Mouse (Mus musculus) lung, embryonic 15.5 days (tissue): ENCODE results near the gene Atp2a2. TPM values are rescaled to one million over a fixed set of nuclear protein-coding genes. Genes with fewer than 3 reads are reported as not detected.
"Not testable (repeated sequence)": the region's sequence is repeated elsewhere in the genome, so short reads cannot be mapped to it uniquely, and the experiment has no call there.

ENCODE experiments used
- ATAC-seq: fragments of 200-750 bp; cut with Nextera tagmentation; 2 replicates; pipeline ENCODE4 v1.8.0; 2017; ENCODE audit warnings: moderate number of reproducible peaks, borderline replicate concordance; ENCODE audit not compliant: low FRiP score, low TSS enrichment; ENCODE audit errors: extremely low read depth
- H3K27ac ChIP-seq: fragments of 300-500 bp; sonication (generic); 2 replicates; pipeline ENCODE4 v1.5.1; 2015; ENCODE audit warnings: moderate library complexity, mild to moderate bottlenecking, inconsistent platforms
- H3K27me3 ChIP-seq: fragments of 300-500 bp; sonication (generic); 2 replicates; pipeline ENCODE4 v1.6.1; 2015; ENCODE audit warnings: inconsistent platforms
- H3K36me3 ChIP-seq: fragments of 300-500 bp; sonication (generic); 2 replicates; pipeline ENCODE4 v1.6.1; 2015; ENCODE audit warnings: inconsistent platforms
- H3K4me1 ChIP-seq: fragments of 300-500 bp; sonication (generic); 2 replicates; pipeline ENCODE4 v1.6.1; 2015; ENCODE audit warnings: inconsistent platforms
- H3K4me2 ChIP-seq: fragments of 300-500 bp; sonication (generic); 2 replicates; pipeline ENCODE4 v1.6.1; 2015; ENCODE audit warnings: inconsistent platforms, mild to moderate bottlenecking, moderate library complexity
- H3K4me3 ChIP-seq: fragments of 300-500 bp; sonication (generic); 2 replicates; pipeline ENCODE4 v1.5.1; 2015; ENCODE audit warnings: mild to moderate bottlenecking, inconsistent platforms
- H3K9ac ChIP-seq: fragments of 300-500 bp; sonication (generic); 2 replicates; pipeline ENCODE4 v1.6.1; 2015; ENCODE audit warnings: inconsistent platforms
- H3K9me3 ChIP-seq: fragments of 300-500 bp; sonication (generic); 2 replicates; pipeline ENCODE4 v1.6.1; 2016; ENCODE audit warnings: inconsistent platforms
- WGBS: fragments of 180-500 bp; shearing (Covaris S2); methylation state at CpG from one replicate; pipeline ENCODE4 v1.1.7; 2015; 5-methylcytosine and 5-hydroxymethylcytosine counted together
- polyA plus RNA-seq: library from polyadenylated mRNA; unstranded; fragments of >200 nt; fragmentation: Nextera tagmentation; extraction: Ambion mirVana; gene quantifications from 2 replicates; pipeline ENCODE4 v1.2.1, GENCODE M21; 2015

Atp2a2 gene
- polyA plus RNA-seq, 1 experiment from 2014 or later = 37.3 TPM

DNA sequence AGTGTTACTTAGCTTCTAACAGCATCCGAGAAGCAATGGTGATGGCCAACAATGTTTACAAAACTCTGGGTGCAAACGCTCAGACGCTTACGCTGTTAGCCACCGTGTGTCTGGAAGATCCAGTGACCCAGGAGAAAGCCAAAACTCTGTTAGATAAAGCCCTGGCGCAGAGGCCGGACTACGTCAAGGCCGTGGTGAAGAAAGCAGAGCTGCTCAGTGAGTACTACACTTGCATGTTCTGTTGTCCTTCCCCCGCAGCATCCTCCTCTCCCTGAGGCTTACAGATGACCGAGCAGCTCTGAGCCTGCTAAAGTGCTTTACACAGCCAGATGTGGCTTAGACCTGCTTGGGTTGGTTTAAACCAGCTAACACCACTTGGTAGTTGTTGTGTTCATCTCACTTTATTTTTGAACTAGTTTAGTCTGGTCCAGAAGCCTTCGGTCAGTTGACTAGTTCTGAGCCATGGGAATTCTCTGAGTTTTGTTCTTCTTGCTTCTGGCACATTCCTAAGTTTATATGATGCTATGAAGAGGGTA is 61.9 kb downstream of the Atp2a2 start:
- 0 out of 2 replicates have a peak overlapping the region, but pooled peaks have one; percentile 7 for H3K27ac ChIP-seq
- no peak overlapping the region for H3K9ac ChIP-seq

GRCm38 (mm10) chr5:122439400-122440094 is 62.5 kb downstream of the Atp2a2 start:
- 75% methylated on average over 19 of the region's 19 CpGs for WGBS
- no peaks in the 10 kb centered on the region for H3K4me1 ChIP-seq
- H3K4me2 ChIP-seq = no peak overlapping the region
- no peak overlapping the region for H3K9ac ChIP-seq
- ATAC-seq = peak; percentile 57; the same call in 1 of the 2 replicates
- no peak overlapping the region for H3K4me3 ChIP-seq
- peaks cover 97% of the 10 kb centered on the region for H3K36me3 ChIP-seq
- H3K27ac ChIP-seq = 0 out of 2 replicates have a peak overlapping the region, but pooled peaks have one; percentile 7
- H3K27me3 ChIP-seq = no peaks in the 10 kb centered on the region
- H3K9me3 ChIP-seq = no peaks in the 10 kb centered on the region

More for the DNA sequence above, 61.9 kb downstream of the Atp2a2 start:
- H3K4me3 ChIP-seq = no peak overlapping the region
- no peaks in the 10 kb centered on the region for H3K9me3 ChIP-seq
- no peak overlapping the region for H3K4me2 ChIP-seq
- no peaks in the 10 kb centered on the region for H3K4me1 ChIP-seq
- 88% methylated on average over 12 of the region's 12 CpGs for WGBS
- H3K27me3 ChIP-seq = no peaks in the 10 kb centered on the region
- H3K36me3 ChIP-seq = peaks cover 98% of the 10 kb centered on the region
- no peak for ATAC-seq

GRCm38 (mm10) chr5:122434541-122434940 is 67.5 kb downstream of the Atp2a2 start:
- Histone ChIP-seq H3K4me3 (no peak overlapping the region), H3K9ac (no peak overlapping the region), H3K27me3 (no peaks in the 10 kb centered on the region), H3K4me1 (no peaks in the 10 kb centered on the region), H3K4me2 (no peak overlapping the region), H3K9me3 (no peaks in the 10 kb centered on the region), H3K36me3 (peaks cover 95% of the 10 kb centered on the region), H3K27ac (no peak overlapping the region)
- ATAC-seq = no peak
- WGBS = 83% methylated on average over 4 of the region's 4 CpGs

- Histone ChIP-seq H3K4me3 (no peak overlapping the region), H3K9me3 (no peaks in the 10 kb centered on the region), H3K27me3 (no peaks in the 10 kb centered on the region), H3K27ac (no peak overlapping the region), H3K36me3 (peaks cover 82% of the 10 kb centered on the region), H3K4me2 (no peak overlapping the region), H3K9ac (no peak overlapping the region), H3K4me1 (no peaks in the 10 kb centered on the region)
- 88% methylated on average over 8 of the region's 8 CpGs for WGBS
- ATAC-seq = no peak
These were observed 70.8 kb downstream of the Atp2a2 start for GRCm38 (mm10) chr5:122431221-122431620.

DNA sequence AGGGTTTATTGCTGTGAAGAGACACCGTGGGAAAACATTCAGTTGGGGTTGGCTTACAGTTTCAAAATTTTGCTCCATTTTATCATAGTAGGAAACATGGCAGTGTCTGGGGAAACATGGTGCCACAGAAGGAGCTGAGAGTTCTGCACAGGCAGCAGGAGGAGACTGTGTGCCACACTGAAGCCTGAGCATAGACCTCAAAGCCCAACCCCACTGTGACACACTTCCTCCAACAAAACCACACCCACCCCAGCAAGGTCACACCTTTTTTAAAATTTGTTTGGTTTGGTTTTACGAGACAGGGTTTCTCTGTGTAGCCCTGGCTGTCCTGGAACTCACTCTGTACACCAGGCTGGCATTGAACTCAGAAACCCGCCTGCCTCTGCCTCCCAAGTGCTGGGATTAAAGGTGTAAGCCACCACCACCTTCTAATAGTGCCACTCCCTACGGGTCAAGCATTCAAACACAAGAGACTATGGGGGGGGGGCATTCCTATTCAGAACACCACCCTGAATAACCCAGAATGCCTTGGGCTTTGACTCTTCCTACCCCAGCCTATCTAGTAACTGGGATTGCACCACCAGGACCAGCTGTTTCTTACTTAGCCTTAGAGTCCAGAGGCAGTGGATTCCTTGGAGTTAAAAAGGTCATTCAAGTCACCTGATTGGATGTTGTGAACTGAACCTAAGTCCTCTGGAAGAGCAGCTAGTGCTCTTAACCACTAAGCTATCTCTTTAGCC is 71.8 kb downstream of the Atp2a2 start:
- Histone ChIP-seq H3K4me1 (no peaks in the 10 kb centered on the region), H3K27me3 (no peaks in the 10 kb centered on the region), H3K36me3 (peaks cover 72% of the 10 kb centered on the region), H3K4me3 (no peak overlapping the region), H3K9ac (no peak overlapping the region), H3K9me3 (no peaks in the 10 kb centered on the region), H3K4me2 (no peak overlapping the region), H3K27ac (no peak overlapping the region)
- WGBS = 76% methylated on average over 4 of the region's 4 CpGs
- ATAC-seq = no peak

DNA sequence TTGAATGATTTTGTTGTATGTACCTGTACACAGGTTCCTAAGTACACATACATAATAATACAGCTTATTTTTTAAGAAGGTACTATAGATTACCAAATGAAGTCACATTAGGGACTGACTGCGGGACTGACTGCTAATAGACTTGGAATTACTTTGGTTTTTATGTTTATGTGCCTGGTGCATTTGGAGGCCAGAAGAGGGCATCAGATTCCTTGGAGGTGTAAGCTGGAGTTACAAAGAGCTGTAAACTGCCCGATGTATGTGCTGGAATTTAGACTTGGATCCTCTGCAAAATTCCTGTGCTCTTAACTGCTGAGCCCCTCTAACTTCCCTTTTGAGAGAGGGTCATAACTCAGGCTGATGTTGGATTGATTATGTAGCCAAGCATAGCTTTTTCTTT is 76.5 kb downstream of the Atp2a2 start:
- Histone ChIP-seq H3K9ac (no peak overlapping the region), H3K4me1 (peaks cover 23% of the 10 kb centered on the region), H3K27me3 (no peaks in the 10 kb centered on the region), H3K27ac (no peak overlapping the region), H3K36me3 (peaks cover 28% of the 10 kb centered on the region), H3K4me3 (no peak overlapping the region), H3K4me2 (no peak overlapping the region), H3K9me3 (no peaks in the 10 kb centered on the region)
- no peak for ATAC-seq
- WGBS = 83% methylated on average over 2 of the region's 2 CpGs

DNA sequence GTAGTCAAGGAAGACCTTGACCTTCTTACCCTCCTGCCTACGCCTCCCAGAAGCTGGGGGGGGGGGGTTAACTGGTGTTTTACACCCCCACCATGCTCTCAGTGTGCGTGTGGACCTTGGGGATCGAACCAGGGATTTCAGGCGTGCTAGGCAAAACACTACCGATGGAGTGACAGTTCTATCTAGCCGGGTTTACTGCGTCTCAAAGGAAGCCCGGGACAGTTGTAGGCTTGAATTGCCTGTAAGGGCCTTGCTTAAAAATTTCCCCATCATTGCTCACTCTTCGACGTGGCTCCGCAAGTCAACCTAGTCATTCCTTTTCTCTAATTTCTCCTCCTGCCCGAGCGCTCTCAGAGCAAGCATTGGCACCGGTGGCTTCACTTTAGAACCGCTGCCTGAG is 78.9 kb downstream of the Atp2a2 start:
- H3K27ac ChIP-seq = no peak overlapping the region
- peak; percentile 33; the same call in 1 of the 2 replicates for ATAC-seq
- peak overlapping the region; percentile 95 for H3K9ac ChIP-seq
- peaks cover 3% of the 10 kb centered on the region; the same call in 1 of the 2 replicates for H3K36me3 ChIP-seq
- H3K4me1 ChIP-seq = peaks cover 23% of the 10 kb centered on the region
- 26% methylated on average over 15 of the region's 15 CpGs for WGBS
- H3K4me2 ChIP-seq = peak overlapping the region; percentile 85
- peak overlapping the region; percentile 95 for H3K4me3 ChIP-seq
- H3K27me3 ChIP-seq = no peaks in the 10 kb centered on the region
- no peaks in the 10 kb centered on the region for H3K9me3 ChIP-seq

GRCm38 (mm10) chr5:122422071-122422964 is 79.7 kb downstream of the Atp2a2 start:
- peak overlapping the region; percentile 95 for H3K9ac ChIP-seq

DNA sequence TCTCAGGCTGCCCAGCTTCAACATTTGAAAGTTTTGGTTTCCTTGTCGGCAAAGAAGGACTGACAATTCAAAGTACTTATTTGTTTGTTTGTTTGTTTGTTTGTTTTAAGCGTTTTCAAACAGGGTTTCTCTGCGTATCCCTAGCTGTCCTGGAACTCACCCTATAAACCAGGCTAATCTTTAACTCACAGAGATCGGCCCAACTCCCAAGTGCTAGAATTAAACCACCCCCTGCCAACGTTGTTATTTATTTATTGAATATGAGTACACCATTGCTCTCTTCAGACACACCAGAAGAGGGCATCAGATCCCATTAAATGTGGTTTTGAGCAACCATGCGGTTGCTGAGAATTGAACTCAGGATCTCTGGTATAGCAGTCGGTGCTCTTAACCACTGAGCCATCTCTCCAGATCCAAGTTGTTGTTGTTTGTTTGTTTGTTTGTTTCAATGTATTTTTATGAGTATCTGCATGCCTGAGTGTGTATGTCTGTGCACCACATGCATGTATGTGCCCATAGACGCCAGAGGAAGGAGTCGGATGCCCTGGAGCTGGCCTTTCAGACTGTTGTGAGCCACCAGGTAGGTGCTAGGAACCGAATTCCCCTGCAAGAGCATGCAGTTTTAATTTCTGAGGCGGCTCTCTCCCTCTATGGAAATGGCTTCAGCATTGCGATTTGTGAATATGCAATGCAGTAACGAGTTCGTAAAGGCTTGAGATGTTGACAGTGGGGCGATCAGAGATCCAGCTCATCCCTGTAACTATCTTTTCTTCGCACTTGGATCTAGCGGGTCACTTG is 80.6 kb downstream of the Atp2a2 start, which contains the start of gene Anapc7:
Gene Anapc7, plus strand, starts transcription at position 423 of the 798 bp plus-strand sequence.
- Histone ChIP-seq H3K9ac (peak within 1 kb of the TSS; percentile 95), H3K27ac (peak within 1 kb of the TSS; percentile 90), H3K9me3 (no peaks in the 10 kb centered on the region), H3K4me3 (peak within 1 kb of the TSS; percentile 95), H3K36me3 (no peaks in the 10 kb centered on the region), H3K4me2 (peak within 1 kb of the TSS; percentile 85), H3K4me1 (peaks cover 23% of the 10 kb centered on the region), H3K27me3 (no peaks in the 10 kb centered on the region)
- 21% methylated on average over 17 of the region's 17 CpGs for WGBS
- no peak for ATAC-seq

More at GRCm38 (mm10) chr5:122422071-122422964, 79.7 kb downstream of the Atp2a2 start:
- peak overlapping the region; percentile 95 for H3K4me3 ChIP-seq
- no peaks in the 10 kb centered on the region for H3K27me3 ChIP-seq
- under 1% methylated on average over 73 of the region's 73 CpGs for WGBS
- peak overlapping the region; percentile 85 for H3K4me2 ChIP-seq
- H3K9me3 ChIP-seq = no peaks in the 10 kb centered on the region
- H3K27ac ChIP-seq = peak overlapping the region; percentile 90
- H3K4me1 ChIP-seq = peaks cover 23% of the 10 kb centered on the region
- no peaks in the 10 kb centered on the region for H3K36me3 ChIP-seq
- peak; percentile 88 for ATAC-seq

GRCm38 (mm10) chr5:122420676-122421075 is 81.3 kb downstream of the Atp2a2 start:
- H3K4me1 ChIP-seq = peaks cover 23% of the 10 kb centered on the region
- not testable (repeated sequence) for H3K27me3 ChIP-seq, H3K9me3 ChIP-seq, H3K36me3 ChIP-seq, ATAC-seq, H3K27ac ChIP-seq, H3K4me3 ChIP-seq, H3K9ac ChIP-seq, H3K4me2 ChIP-seq
- WGBS = 54% methylated on average over 4 of the region's 4 CpGs
